Mouse (Mus musculus) bone marrow macrophage, adult 2 months (primary cell): ENCODE results near the gene Actr1a.

ENCODE experiments used
- CTCF ChIP-seq: IDR thresholded peaks from 2 replicates; pipeline ENCODE4 v1.5.1; 2012; ENCODE audit warnings: low read depth, mild to moderate bottlenecking, low read length, moderate library complexity
- POLR2A ChIP-seq: IDR thresholded peaks from 2 replicates; pipeline ENCODE4 v1.6.1; 2012; ENCODE audit warnings: mild to moderate bottlenecking, low read depth, low read length, borderline replicate concordance

GRCm38 (mm10) chr19:46350168-46350932 is 45.2 kb downstream of the Actr1a start, which contains the start of gene 2310034G01Rik:
- TF ChIP-seq CTCF (no peak), POLR2A (no peak)
